Mouse (Mus musculus) cerebellum, postnatal 36 days (tissue): ENCODE measurements around the gene Otogl.

ENCODE experiments used
- DNase-seq, 2 experiments: peaks; one replicate each; pipeline ENCODE4 v3.0.0; 2021 to 2022; ENCODE audit warnings: mixed read lengths in 2 of 2

Otogl gene

GRCm38 (mm10) chr10:107912084-107912573, at the start of gene Otogl:
Otogl (minus strand) TSS chr10:107912134.
- no peak for DNase-seq

- DNase-seq, result no peak
Observed at GRCm38 (mm10) chr10:107956588-107956987, 44.7 kb upstream of the Otogl start.

DNA sequence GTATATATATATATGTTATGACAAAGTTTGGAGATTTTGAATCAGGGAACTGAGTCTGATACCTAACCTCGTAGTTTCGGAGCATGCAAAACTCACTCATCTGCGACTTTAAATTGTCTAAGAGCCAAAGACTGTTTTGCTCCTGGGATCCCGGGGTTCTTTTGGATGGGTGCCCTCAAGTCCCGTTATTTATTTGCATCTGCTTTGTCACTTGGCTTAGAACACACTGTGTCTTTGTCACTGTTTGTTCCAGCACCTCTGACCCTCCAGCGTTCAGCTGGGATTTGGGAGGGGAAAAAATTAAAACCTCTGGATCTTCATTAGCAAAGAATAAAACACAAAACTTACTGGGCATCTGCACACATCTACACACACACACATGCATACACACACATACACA, 42.5 kb upstream of the Otogl start:
- DNase-seq, result no peak

DNA sequence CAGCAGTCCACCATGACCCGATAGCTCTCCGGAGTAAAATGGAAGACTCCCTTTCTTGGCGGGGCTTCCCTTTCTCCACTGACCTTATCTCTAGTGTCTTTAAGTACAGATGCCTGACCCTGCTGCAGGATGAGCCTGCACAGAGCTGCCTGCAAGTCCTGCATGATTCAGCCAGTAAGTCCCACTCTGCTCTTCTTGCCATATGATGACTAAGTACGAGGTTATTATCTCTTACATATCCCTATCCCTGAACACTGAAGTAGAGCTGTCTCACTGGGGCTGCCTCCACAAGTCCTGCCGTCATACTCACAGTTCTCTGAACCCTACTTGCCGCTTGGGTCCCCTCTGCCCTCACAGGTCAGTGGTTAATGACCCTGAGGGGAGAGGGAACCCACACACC, 39.7 kb upstream of the Otogl start:
- DNase-seq, result no peak

DNA sequence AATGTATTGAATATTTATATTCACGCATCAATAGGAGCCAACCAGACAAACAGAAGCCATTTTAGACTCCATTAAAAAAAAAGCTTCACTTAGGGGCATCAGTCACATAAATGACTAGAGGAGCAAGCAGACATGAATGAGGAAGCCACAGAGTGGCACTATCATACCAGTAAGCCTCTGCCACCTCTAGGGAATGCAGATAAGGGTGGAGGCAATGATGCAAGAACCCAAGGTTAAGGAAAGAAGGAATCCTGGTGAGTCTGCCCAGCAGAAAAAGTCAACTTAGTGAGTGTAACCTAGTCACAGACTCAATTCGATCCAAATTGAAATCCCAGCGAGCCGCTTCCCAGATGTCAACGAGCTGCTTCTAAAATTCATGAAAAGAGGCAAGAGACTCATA, 38.0 kb upstream of the Otogl start:
- no peak for DNase-seq

DNA sequence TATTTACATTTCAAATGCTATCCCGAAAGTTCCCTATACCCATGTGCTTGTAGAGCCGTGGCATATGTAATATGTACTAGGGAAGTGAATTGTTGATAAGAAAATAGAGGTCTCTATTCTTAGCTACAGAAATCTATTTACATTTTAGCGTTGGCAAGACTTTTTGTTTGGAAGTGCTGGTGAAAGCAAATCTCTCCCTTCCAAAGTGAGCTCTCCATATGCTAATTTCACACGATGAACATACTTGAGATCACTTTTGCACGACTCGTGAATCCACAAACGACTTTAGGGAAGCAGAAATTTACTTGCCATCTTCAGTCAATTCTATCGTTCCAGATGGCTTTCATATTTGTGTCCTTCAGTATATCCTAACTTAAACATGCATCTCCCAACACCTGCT, 36.7 kb upstream of the Otogl start:
- DNase-seq, result no peak

DNA sequence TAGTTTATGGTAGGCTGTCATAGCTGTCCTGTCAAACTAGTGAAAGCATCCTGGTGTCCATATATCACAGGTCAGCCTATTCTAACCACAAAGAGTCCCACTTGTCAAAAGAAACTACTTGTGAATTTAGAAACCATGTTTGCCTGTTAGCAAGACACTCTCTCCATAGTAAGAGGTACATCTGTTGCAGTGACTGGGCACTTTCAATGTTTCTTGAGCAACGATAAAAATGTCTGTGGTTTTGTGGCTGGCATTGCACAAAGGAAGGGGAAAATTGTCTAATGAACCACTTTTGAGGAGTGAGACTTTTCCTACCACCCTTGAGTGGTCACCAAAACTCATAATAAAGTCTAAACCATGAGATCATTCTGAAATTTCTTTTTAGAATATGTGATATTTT, 36.1 kb upstream of the Otogl start:
- DNase-seq, result no peak

- DNase-seq, result no peak
Observed at GRCm38 (mm10) chr10:107946348-107946747, 34.4 kb upstream of the Otogl start.

GRCm38 (mm10) chr10:107943859-107944258, 31.9 kb upstream of the Otogl start:
- DNase-seq, result no peak

- no peak for DNase-seq
Observed at GRCm38 (mm10) chr10:107941188-107941900, 29.4 kb upstream of the Otogl start.

DNA sequence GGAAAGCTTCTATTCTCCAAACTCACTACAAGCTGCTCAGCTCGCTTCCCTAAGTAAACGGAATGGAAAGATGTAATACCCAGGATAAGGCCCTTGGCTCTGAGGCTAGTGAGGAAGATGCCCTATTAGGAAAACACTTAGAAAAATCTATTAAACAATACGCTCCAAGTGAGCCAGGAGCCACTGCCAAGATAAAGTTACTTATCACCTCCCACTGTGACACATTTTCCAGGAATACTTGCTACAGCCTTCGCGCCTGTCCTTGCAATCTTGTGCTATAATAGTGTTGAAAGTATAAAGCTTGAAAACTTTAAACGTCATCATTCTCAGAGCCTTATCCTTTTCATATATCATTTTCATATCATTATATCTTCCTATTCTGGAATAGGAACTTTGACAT, 28.4 kb upstream of the Otogl start:
- DNase-seq, result no peak

DNA sequence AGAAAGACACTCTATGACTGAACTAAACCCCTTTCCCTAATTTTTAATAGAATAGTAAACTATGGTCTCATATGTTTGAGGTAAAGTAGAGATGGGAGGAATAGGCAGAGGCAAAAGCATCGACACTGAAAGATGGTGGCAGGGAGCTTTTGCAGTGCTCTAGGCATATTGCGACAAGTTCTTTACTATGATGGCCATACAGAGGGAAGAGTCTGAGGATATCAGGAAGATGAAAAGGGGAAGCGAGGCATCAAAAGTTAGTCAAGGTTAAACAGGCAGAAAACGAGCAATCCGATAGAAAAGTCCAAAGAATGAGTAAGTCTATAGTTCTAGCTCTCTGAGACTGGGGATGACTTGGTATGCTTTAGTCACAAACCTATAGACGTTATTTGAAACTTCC, 27.9 kb upstream of the Otogl start:
- DNase-seq, result no peak

- no peak for DNase-seq
Observed at GRCm38 (mm10) chr10:107934055-107934454, 22.1 kb upstream of the Otogl start.

- DNase-seq, result no peak
Observed at GRCm38 (mm10) chr10:107933527-107933926, 21.6 kb upstream of the Otogl start.

GRCm38 (mm10) chr10:107931833-107932828, 20.2 kb upstream of the Otogl start:
- no peak for DNase-seq

GRCm38 (mm10) chr10:107930471-107931021, 18.6 kb upstream of the Otogl start:
- DNase-seq, result no peak

DNA sequence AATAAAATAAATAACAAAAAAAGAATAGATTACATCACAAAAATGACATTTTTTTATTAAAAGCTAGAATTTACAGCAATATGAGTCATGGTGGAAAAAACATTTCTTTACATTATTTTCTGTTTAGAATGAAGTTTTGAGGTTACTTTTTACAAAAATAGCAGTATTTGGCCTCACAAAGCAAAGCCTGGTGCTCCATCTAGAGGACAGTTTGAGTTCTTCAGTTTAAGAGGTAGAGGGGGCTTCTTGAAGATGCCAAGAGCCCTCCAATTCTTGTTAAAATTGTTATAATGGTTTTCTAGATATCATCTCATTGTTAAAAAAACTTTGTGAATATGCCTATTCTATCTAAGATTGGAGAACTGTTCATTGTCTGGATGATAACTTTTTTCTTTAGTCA, 13.4 kb upstream of the Otogl start:
- DNase-seq, result no peak

DNA sequence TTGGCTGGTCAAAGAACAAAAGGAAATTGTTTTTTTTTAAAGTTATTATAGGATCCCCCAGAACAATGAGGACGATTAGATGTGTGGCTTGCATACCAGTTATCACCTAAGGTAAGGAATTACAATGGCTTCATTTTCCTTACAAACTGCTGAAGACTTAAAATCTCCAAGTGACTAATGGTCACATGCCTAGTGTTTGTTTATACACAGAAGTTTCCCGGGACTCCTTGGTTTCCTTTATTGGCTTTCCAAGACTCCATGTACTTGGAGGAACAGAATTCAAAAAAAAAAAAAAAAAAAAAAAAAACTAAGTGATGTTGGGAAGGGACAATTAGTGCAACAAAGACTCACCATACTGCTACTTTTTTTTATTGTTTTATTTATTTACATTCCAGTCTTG, 11.9 kb upstream of the Otogl start:
- no peak for DNase-seq

- no peak for DNase-seq
Observed at GRCm38 (mm10) chr10:107922750-107923149, 10.8 kb upstream of the Otogl start.

- DNase-seq, result no peak
Observed at GRCm38 (mm10) chr10:107921549-107921948, 9.6 kb upstream of the Otogl start.

DNA sequence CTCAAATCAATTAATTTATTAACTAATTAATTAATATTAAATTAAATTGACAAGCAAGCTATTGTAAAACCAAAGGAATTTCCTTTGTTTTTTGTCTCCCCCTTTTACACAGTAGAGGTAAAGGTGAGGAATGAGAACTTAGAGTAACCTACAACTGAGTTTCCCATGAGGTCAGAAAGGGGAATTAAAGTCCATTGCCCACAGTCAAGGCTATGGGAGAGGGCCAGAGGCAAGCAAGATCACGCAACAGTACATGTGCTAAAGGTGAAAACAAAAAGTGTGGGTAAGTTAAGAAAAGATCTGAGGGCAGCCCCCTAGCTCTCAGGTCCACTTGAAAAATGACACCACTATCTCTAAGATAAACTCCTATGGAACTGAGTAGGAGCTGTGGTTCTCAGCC, 9.2 kb upstream of the Otogl start:
- DNase-seq, result no peak

DNA sequence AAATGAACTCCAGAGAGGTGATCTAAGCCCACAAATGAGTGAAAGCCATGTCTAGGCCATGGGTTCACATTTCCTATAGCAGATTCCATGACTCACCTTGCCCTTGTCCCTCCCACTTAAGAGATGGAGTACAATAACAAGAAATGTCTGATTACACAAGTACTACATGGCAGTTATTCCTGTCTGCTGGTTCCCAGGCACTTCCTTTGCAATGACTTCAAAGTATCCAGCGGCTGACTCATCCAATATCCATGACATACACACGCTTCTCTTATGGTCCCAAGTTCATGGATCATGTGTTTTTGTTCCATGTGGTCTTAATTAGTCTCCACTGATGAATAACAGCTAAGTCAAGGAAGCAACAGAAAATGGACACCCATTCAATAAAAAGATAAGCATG, 1.1 kb upstream of the Otogl start:
- no peak for DNase-seq

- no peak for DNase-seq
Observed at GRCm38 (mm10) chr10:107906453-107906852, 5.5 kb downstream of the Otogl start.
